In genomic region chr11:100168071-100168470, GRCm38 (mm10) we compare ENCODE assay signal across 10 mouse cellular contexts. TPM values are rescaled to one million over a fixed set of nuclear protein-coding genes. Genes with fewer than 3 reads are reported as not detected.
DNase-seq lines count a peak whose midpoint lies in the region; ATAC-seq and TF ChIP-seq lines count a peak whose summit lies in the region.
"Had no signal": no experiment of that assay in that cellular context is flagged by ENCODE, and none has a peak within 500 bp of the region (broad histone marks: within the 10 kb centered on the region; RNA-seq: fewer than 3 reads in every experiment).

No protein-coding gene starts in this region.

- no peaks in the 10 kb centered on the region for H3K27me3 ChIP-seq in liver, embryonic 11.5 days (replicated peaks; ENCODE audit: control insufficient read depth, insufficient read depth, low read length)
- H3K27me3 ChIP-seq in heart, embryonic 15.5 days, result no peaks in the 10 kb centered on the region
- no peaks in the 10 kb centered on the region for H3K27me3 ChIP-seq in lung, embryonic 14.5 days (ENCODE audit: insufficient read depth, low read length)
- H3K27me3 ChIP-seq: embryonic facial prominence, embryonic 12.5 days; hindbrain, embryonic 15.5 days had no signal

- H3K4me3 ChIP-seq in liver, embryonic 11.5 days (ENCODE audit: low read depth, low read length), result no peak overlapping the region
- no peak overlapping the region for H3K4me3 ChIP-seq in heart, embryonic 15.5 days
- no peak overlapping the region for H3K4me3 ChIP-seq in lung, embryonic 14.5 days (ENCODE audit: low read depth, low read length)
- H3K4me3 ChIP-seq: embryonic facial prominence, embryonic 12.5 days; hindbrain, embryonic 15.5 days had no signal

- H3K4me2 ChIP-seq in liver, embryonic 11.5 days, result no peak overlapping the region
- no peak overlapping the region for H3K4me2 ChIP-seq in heart, embryonic 15.5 days
- H3K4me2 ChIP-seq in lung, embryonic 14.5 days, result no peak overlapping the region
- H3K4me2 ChIP-seq: embryonic facial prominence, embryonic 12.5 days; hindbrain, embryonic 15.5 days had no signal

- no peaks in the 10 kb centered on the region for H3K36me3 ChIP-seq in liver, embryonic 11.5 days (ENCODE audit: control insufficient read depth, insufficient read depth, low read length)
- no peaks in the 10 kb centered on the region for H3K36me3 ChIP-seq in heart, embryonic 15.5 days
- H3K36me3 ChIP-seq in lung, embryonic 14.5 days (ENCODE audit: insufficient read depth), result no peaks in the 10 kb centered on the region
- H3K36me3 ChIP-seq: embryonic facial prominence, embryonic 12.5 days; hindbrain, embryonic 15.5 days had no signal

- no peak overlapping the region for H3K9ac ChIP-seq in liver, embryonic 11.5 days (ENCODE audit: low read depth, low read length)
- no peak overlapping the region for H3K9ac ChIP-seq in heart, embryonic 15.5 days
- H3K9ac ChIP-seq in lung, embryonic 14.5 days, result no peak overlapping the region
- H3K9ac ChIP-seq: embryonic facial prominence, embryonic 12.5 days; hindbrain, embryonic 15.5 days had no signal

- H3K4me1 ChIP-seq in liver, embryonic 11.5 days (replicated peaks; ENCODE audit: control insufficient read depth, insufficient read depth, low read length), result 0 out of 2 replicates have a peak, but pooled peaks cover 5% of the 10 kb centered on the region
- H3K4me1 ChIP-seq in heart, embryonic 15.5 days (replicated peaks), result peaks cover 17% of the 10 kb centered on the region
- H3K4me1 ChIP-seq in lung, embryonic 14.5 days (ENCODE audit: insufficient read depth), result no peaks in the 10 kb centered on the region
- H3K4me1 ChIP-seq: hindbrain, embryonic 15.5 days had no signal

- WGBS in liver, embryonic 11.5 days, result 63% methylated on average over 8 of the region's 8 CpGs
- WGBS in heart, embryonic 15.5 days, result 47% methylated on average over 8 of the region's 8 CpGs
- WGBS in lung, embryonic 14.5 days, result 54% methylated on average over 8 of the region's 8 CpGs

- H3K9me3 ChIP-seq in liver, embryonic 11.5 days (ENCODE audit: control insufficient read depth, low read length), result no peaks in the 10 kb centered on the region
- H3K9me3 ChIP-seq in heart, embryonic 15.5 days (replicated peaks), result no peaks in the 10 kb centered on the region
- H3K9me3 ChIP-seq in lung, embryonic 14.5 days (ENCODE audit: low read depth, low read length), result no peaks in the 10 kb centered on the region
- H3K9me3 ChIP-seq: embryonic facial prominence, embryonic 12.5 days; hindbrain, embryonic 15.5 days had no signal

- ATAC-seq in liver, embryonic 11.5 days (replicated peaks; ENCODE audit: low FRiP score), result no peak
- ATAC-seq in heart, embryonic 15.5 days (replicated peaks; ENCODE audit: insufficient number of reproducible peaks, insufficient read depth, low FRiP score, low read depth), result peak; percentile 36; the same call in 1 of the 2 replicates
- ATAC-seq in lung, embryonic 14.5 days (ENCODE audit: insufficient read depth), result peak; percentile 46
- ATAC-seq in granulocyte monocyte progenitor cell, adult 5-6 weeks (replicated peaks; ENCODE audit: poor library complexity, severe bottlenecking), result no peak
- no peak for ATAC-seq in megakaryocyte progenitor cell, adult 5-6 weeks (replicated peaks; ENCODE audit: poor library complexity)

- TF ChIP-seq CTCF in lung, embryonic 14.5 days (IDR thresholded peaks at IDR 0.05; ENCODE audit: low read depth), result 0 out of 2 replicates have a peak, but pooled peaks have one; percentile 20

- DNase-seq in liver, result peak; percentile 24
- DNase-seq in liver, embryonic 11.5 days (ENCODE audit: low spot score), result no peak
- DNase-seq in lung, embryonic 14.5 days, result peak; percentile 63
- peak; percentile 75 for DNase-seq in urinary bladder, adult 2 months (ENCODE audit: low spot score)
- no peak for DNase-seq in retina, postnatal 1 day

- H3K27ac ChIP-seq in liver, embryonic 11.5 days (ENCODE audit: low read depth, low read length), result no peak overlapping the region
- 0 out of 2 replicates have a peak overlapping the region, but pooled peaks have one; percentile 16 for H3K27ac ChIP-seq in heart, embryonic 15.5 days
- H3K27ac ChIP-seq in lung, embryonic 14.5 days (ENCODE audit: low read depth), result peak overlapping the region; percentile 2; the same call in 1 of the 2 replicates
- H3K27ac ChIP-seq: embryonic facial prominence, embryonic 12.5 days; hindbrain, embryonic 15.5 days had no signal

RNA-seq across cellular contexts. Expression of gene Krt19, which starts 19.6 kb away (rescaled TPM):
- polyA plus RNA-seq in liver, embryonic 11.5 days (2014; fragmentation: Nextera tagmentation; extraction: Ambion mirVana), result 9.6 and 12.4 TPM in 2 replicates
- polyA plus RNA-seq in heart, embryonic 15.5 days (2015; fragmentation: Nextera tagmentation; extraction: Ambion mirVana), result 42.6 and 82.2 TPM in 2 replicates
- 86.7 and 91.0 TPM in 2 replicates for polyA plus RNA-seq in lung, embryonic 14.5 days (2014; fragmentation: Nextera tagmentation; extraction: Ambion mirVana)
- polyA plus RNA-seq in urinary bladder, adult 2 months (2012; rRNA removed), result 814 and 933 TPM in 2 replicates
- not detected in 2 replicates for total RNA-seq in granulocyte monocyte progenitor cell, adult 5-6 weeks (2014; fragmentation: Nextera tagmentation)
- total RNA-seq in granulocyte monocyte progenitor cell, adult 5-6 weeks (2017), result not detected in 2 replicates
- total RNA-seq in megakaryocyte progenitor cell, adult 5-6 weeks (2015), result not detected in 2 replicates
- total RNA-seq in megakaryocyte progenitor cell, adult 5-6 weeks (2017), result not detected in 2 replicates

RNA-seq across cellular contexts. Expression of gene Krt9, which starts 25.0 kb away (rescaled TPM):
- not detected in 2 replicates for polyA plus RNA-seq in liver, embryonic 11.5 days (2014; fragmentation: Nextera tagmentation; extraction: Ambion mirVana)
- not detected in 2 replicates for polyA plus RNA-seq in heart, embryonic 15.5 days (2015; fragmentation: Nextera tagmentation; extraction: Ambion mirVana)
- not detected in 2 replicates for polyA plus RNA-seq in lung, embryonic 14.5 days (2014; fragmentation: Nextera tagmentation; extraction: Ambion mirVana)
- not detected in 2 replicates for polyA plus RNA-seq in urinary bladder, adult 2 months (2012; rRNA removed)
- total RNA-seq in granulocyte monocyte progenitor cell, adult 5-6 weeks (2014; fragmentation: Nextera tagmentation), result not detected in 2 replicates
- total RNA-seq in granulocyte monocyte progenitor cell, adult 5-6 weeks (2017), result not detected in 2 replicates
- not detected in 2 replicates for total RNA-seq in megakaryocyte progenitor cell, adult 5-6 weeks (2015)
- total RNA-seq in megakaryocyte progenitor cell, adult 5-6 weeks (2017), result not detected in 2 replicates
- polyA plus RNA-seq: embryonic facial prominence, embryonic 12.5 days; hindbrain, embryonic 15.5 days had no signal

RNA-seq across cellular contexts. Expression of gene Krt15, which starts 32.3 kb away (rescaled TPM):
- polyA plus RNA-seq in liver, embryonic 11.5 days (2014; fragmentation: Nextera tagmentation; extraction: Ambion mirVana), result 0.25 TPM in 1 of 2 replicates, not detected in the other
- 4.2 and 20.2 TPM in 2 replicates for polyA plus RNA-seq in heart, embryonic 15.5 days (2015; fragmentation: Nextera tagmentation; extraction: Ambion mirVana)
- polyA plus RNA-seq in lung, embryonic 14.5 days (2014; fragmentation: Nextera tagmentation; extraction: Ambion mirVana), result 3.9 and 4.4 TPM in 2 replicates
- 622 and 677 TPM in 2 replicates for polyA plus RNA-seq in urinary bladder, adult 2 months (2012; rRNA removed)
- total RNA-seq in granulocyte monocyte progenitor cell, adult 5-6 weeks (2014; fragmentation: Nextera tagmentation), result not detected in 2 replicates
- not detected in 2 replicates for total RNA-seq in granulocyte monocyte progenitor cell, adult 5-6 weeks (2017)
- total RNA-seq in megakaryocyte progenitor cell, adult 5-6 weeks (2015), result not detected in 2 replicates
- total RNA-seq in megakaryocyte progenitor cell, adult 5-6 weeks (2017), result not detected in 2 replicates

RNA-seq across cellular contexts. Expression of gene Krt14, which starts 39.3 kb away (rescaled TPM):
- polyA plus RNA-seq in liver, embryonic 11.5 days (2014; fragmentation: Nextera tagmentation; extraction: Ambion mirVana), result 2.1 and 2.3 TPM in 2 replicates
- polyA plus RNA-seq in heart, embryonic 15.5 days (2015; fragmentation: Nextera tagmentation; extraction: Ambion mirVana), result 3.0 and 4.8 TPM in 2 replicates
- 0.31 TPM in 1 of 2 replicates, not detected in the other for polyA plus RNA-seq in lung, embryonic 14.5 days (2014; fragmentation: Nextera tagmentation; extraction: Ambion mirVana)
- 0.91 and 1.7 TPM in 2 replicates for polyA plus RNA-seq in urinary bladder, adult 2 months (2012; rRNA removed)
- total RNA-seq in granulocyte monocyte progenitor cell, adult 5-6 weeks (2014; fragmentation: Nextera tagmentation), result not detected in 2 replicates
- total RNA-seq in granulocyte monocyte progenitor cell, adult 5-6 weeks (2017), result not detected in 2 replicates
- total RNA-seq in megakaryocyte progenitor cell, adult 5-6 weeks (2015), result not detected in 2 replicates
- not detected in 2 replicates for total RNA-seq in megakaryocyte progenitor cell, adult 5-6 weeks (2017)

RNA-seq across cellular contexts. Expression of gene Krt13, which starts 46.7 kb away (rescaled TPM):
- polyA plus RNA-seq in liver, embryonic 11.5 days (2014; fragmentation: Nextera tagmentation; extraction: Ambion mirVana), result 0.14 TPM in 1 of 2 replicates, not detected in the other
- 0.45 and 0.62 TPM in 2 replicates for polyA plus RNA-seq in heart, embryonic 15.5 days (2015; fragmentation: Nextera tagmentation; extraction: Ambion mirVana)
- 0.27 TPM in 1 of 2 replicates, not detected in the other for polyA plus RNA-seq in lung, embryonic 14.5 days (2014; fragmentation: Nextera tagmentation; extraction: Ambion mirVana)
- 0.37 and 0.91 TPM in 2 replicates for polyA plus RNA-seq in urinary bladder, adult 2 months (2012; rRNA removed)
- not detected in 2 replicates for total RNA-seq in granulocyte monocyte progenitor cell, adult 5-6 weeks (2014; fragmentation: Nextera tagmentation)
- not detected in 2 replicates for total RNA-seq in granulocyte monocyte progenitor cell, adult 5-6 weeks (2017)
- total RNA-seq in megakaryocyte progenitor cell, adult 5-6 weeks (2015), result not detected in 2 replicates
- not detected in 2 replicates for total RNA-seq in megakaryocyte progenitor cell, adult 5-6 weeks (2017)
- polyA plus RNA-seq: embryonic facial prominence, embryonic 12.5 days had no signal

Comparison
In these comparisons a context has a peak if more than half of its experiments do, and no peak if none do; other contexts are left out.
1. DNase-seq: peak in liver (single experiment), lung, embryonic 14.5 days (single experiment) and urinary bladder, adult 2 months (single experiment); none in liver, embryonic 11.5 days (single experiment) and retina, postnatal 1 day (single experiment).
2. ATAC-seq: peak in heart, embryonic 15.5 days (single experiment) and lung, embryonic 14.5 days (single experiment); none in liver, embryonic 11.5 days (single experiment), granulocyte monocyte progenitor cell, adult 5-6 weeks (single experiment) and megakaryocyte progenitor cell, adult 5-6 weeks (single experiment).
3. RNA of gene Krt15, which starts 32.3 kb away (polyA plus RNA-seq): 622 to 677 TPM in urinary bladder, adult 2 months; 4.2 to 20.2 TPM in heart, embryonic 15.5 days, 3.9 to 4.4 TPM in lung, embryonic 14.5 days and 0.25 TPM in liver, embryonic 11.5 days; every median in the first group is over 10 times any median in the second.